Mouse (Mus musculus): ENCODE measurements around the gene Olfr1255. TPM values are rescaled to one million over a fixed set of nuclear protein-coding genes. Genes with fewer than 3 reads are reported as not detected.

Olfr1255 gene
- not detected in 2 replicates for total RNA-seq (2015)
- not detected in 2 replicates for total RNA-seq (2017)

DNA sequence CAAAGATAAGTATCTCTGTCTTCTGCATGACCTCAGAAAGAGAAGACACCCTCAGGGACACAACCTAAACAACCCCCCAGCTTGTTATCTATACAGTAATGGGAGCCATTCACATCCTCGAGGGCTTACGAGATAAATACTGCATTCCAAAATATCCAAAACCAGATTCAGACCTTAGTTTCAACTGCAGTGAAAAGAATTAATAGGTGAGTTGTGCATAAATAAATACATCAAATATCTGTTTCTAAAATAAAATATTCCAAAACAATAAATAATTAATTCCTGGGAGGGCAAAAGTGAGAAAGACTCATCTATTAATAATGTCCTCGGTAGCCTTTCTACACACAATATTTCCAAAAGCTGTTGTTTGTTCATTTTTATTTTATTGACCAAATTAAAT, at the start of gene Olfr1255:
Gene Olfr1255, plus strand, starts transcription at position 301 of the 400 bp plus-strand sequence.
- ATAC-seq (replicated peaks; ENCODE audit: poor library complexity), result no peak

DNA sequence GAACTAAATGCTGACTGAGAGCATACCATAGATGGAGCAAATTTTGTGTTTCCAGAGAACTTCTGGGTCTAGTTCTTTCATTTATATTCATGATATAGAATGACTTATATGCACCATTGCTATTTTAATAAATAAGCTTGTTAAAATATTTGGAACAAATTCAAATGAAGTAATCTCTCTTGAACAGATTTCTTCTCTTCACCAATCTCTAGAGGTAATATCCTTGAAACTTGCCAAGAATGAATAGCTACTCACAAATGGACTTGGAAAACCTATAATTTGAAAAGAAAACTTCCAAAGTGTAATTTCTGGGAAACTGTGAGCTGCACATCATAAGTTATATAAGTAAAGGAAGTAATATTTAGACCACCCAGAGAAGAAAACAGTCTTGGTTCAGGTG, 18.3 kb upstream of the Olfr1255 start, which contains the start of gene Olfr1254:
Gene Olfr1254, minus strand, starts transcription at position 101 of the 400 bp plus-strand sequence.
- no peak for ATAC-seq (replicated peaks; ENCODE audit: poor library complexity)

DNA sequence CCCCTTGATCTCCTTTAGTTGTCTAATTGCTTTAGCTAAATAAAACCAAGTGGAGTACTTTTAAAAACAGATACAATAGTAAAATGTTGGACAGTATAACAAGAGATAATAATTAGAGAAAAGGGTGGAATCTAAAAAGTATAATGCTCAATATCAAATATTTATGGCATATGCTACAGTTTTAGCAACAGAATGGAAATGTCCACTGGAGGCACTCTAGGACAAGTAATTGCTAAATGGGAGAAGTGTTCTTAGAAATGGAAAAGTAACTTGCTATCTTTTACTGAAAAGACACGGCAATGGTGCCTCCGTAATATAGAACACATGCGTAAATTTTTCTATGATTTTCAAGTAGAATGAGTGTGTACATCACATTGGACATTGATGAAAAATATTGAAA, 12.3 kb upstream of the Olfr1255 start:
- ATAC-seq (replicated peaks; ENCODE audit: poor library complexity), result no peak

DNA sequence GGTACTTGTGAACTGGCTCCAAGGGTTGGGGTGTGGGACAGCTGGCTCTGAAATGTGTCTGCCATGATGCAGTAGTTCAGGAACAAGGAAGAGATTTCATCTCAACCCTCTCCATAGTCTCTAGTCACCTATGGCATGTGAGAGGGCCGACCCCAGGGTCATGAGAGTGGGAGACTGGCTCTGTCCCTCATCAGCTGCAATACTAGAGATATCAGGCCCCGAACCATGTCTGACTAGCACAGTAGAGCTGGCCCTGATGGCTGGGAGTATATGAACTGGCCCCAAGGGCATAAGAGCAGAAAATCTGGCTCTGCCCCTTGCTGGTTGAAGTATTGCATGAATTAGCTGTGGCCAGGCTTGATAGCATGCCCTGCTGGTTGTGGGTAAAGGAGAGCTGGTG, 1.1 kb upstream of the Olfr1255 start:
- ATAC-seq (replicated peaks; ENCODE audit: poor library complexity), result no peak

DNA sequence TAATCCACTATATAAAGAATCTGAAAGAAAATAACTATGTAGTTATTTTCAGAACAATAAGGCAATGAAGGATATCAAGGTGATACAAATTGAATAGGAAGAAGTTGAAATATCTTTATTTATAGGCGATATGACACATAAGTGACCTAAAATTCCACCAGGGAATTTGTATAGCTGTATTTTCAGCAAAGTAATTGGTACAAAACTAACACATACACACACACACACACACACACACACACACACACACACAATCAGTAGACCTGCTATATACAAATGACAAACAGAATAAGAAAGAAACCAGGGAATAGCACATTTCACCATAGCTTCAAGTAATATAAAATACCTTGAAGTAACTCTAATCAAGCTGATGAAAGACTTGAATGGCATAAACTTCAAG, 8.4 kb downstream of the Olfr1255 start:
- no peak for ATAC-seq (replicated peaks; ENCODE audit: poor library complexity)

DNA sequence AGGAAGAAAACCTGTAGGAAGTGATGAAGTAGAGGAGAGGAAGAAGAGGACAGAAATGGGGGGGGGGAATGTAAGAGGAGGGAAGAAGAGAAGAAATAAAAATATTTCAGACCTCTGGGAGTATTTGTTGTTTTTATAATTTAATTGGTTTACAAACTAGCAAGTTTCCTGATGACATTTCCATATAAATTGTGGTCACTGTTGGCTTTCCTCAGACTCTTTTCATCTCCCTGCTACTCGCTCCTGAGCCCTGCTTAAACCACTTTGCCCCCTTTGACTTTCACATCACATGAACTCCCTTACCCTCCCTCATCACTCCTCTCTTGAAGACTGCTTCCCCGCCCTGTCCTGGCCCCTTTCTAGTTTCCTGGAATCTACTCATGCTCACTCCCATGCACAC, 29.6 kb downstream of the Olfr1255 start, which contains the start of gene Olfr1256:
Gene Olfr1256, minus strand, starts transcription at position 101 of the 400 bp plus-strand sequence.
- ATAC-seq (replicated peaks; ENCODE audit: poor library complexity), result no peak

DNA sequence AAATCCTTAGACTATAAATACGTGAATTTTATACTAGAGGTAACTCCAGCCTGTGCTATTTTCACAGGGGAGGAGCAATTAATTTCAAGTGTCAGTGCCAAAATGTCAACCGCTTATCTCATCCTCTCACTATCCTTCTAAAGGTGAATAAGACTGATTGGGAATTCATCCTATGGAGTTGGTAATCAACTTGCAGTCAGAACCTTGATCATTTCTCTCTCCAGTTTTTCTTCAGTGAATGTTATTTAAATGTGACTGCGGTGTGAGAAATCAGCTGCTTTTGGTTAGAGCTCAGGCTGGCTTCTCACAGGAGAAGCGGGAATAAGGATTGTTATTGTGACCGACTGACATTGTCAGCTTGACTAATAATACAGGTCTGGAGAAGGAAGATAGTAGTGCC, 36.3 kb downstream of the Olfr1255 start, which contains the start of gene Olfr48:
Gene Olfr48, minus strand, starts transcription at position 101 of the 400 bp plus-strand sequence.
- no peak for ATAC-seq (replicated peaks; ENCODE audit: poor library complexity)

DNA sequence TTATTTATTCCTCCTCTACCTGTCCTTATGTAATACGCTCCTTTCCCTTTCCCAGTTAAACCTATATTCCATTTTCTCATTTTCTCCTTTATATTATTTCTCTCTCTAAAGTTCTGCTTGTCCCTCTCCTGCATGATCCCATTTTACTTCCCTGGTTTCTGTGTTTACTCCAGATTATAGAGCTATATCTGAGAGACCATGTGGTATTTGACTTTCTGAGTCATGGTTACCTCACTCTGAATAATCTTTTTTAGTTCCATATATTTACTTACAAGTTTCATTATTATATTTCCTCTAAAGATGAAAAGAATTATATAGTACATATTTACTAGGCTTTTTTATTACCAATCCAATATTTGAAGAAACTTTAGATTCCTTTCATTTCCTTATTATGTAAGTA, 37.4 kb downstream of the Olfr1255 start:
- no peak for ATAC-seq (replicated peaks; ENCODE audit: poor library complexity)

Other genes starting within 250 kb of the Olfr1255 start
- gene Olfr1245, start 233.6 kb upstream of the Olfr1255 start, total RNA-seq (2015), result not detected in 2 replicates
- gene Olfr1245, start 233.6 kb upstream of the Olfr1255 start, total RNA-seq (2017), result not detected in 2 replicates
- gene Olfr1246, start 218.9 kb upstream of the Olfr1255 start, total RNA-seq (2015), result not detected in 2 replicates
- gene Olfr1246, start 218.9 kb upstream of the Olfr1255 start, total RNA-seq (2017), result not detected in 2 replicates
- not detected in 2 replicates for gene Olfr1247, start 197.9 kb upstream of the Olfr1255 start, total RNA-seq (2015)
- not detected in 2 replicates for gene Olfr1247, start 197.9 kb upstream of the Olfr1255 start, total RNA-seq (2017)
- gene Olfr1248, start 193.8 kb upstream of the Olfr1255 start, total RNA-seq (2015), result not detected in 2 replicates
- not detected in 2 replicates for gene Olfr1248, start 193.8 kb upstream of the Olfr1255 start, total RNA-seq (2017)
- not detected in 2 replicates for gene Olfr1249, start 177.1 kb upstream of the Olfr1255 start, total RNA-seq (2015)
- not detected in 2 replicates for gene Olfr1249, start 177.1 kb upstream of the Olfr1255 start, total RNA-seq (2017)
- gene Olfr1250, start 150.6 kb upstream of the Olfr1255 start, total RNA-seq (2015), result not detected in 2 replicates
- not detected in 2 replicates for gene Olfr1250, start 150.6 kb upstream of the Olfr1255 start, total RNA-seq (2017)
- gene Olfr1251, start 140.1 kb upstream of the Olfr1255 start, total RNA-seq (2015), result not detected in 2 replicates
- gene Olfr1251, start 140.1 kb upstream of the Olfr1255 start, total RNA-seq (2017), result not detected in 2 replicates
- gene Olfr1252, start 87.0 kb upstream of the Olfr1255 start, total RNA-seq (2015), result not detected in 2 replicates
- not detected in 2 replicates for gene Olfr1252, start 87.0 kb upstream of the Olfr1255 start, total RNA-seq (2017)
- not detected in 2 replicates for gene Olfr1253, start 55.0 kb upstream of the Olfr1255 start, total RNA-seq (2015)
- not detected in 2 replicates for gene Olfr1253, start 55.0 kb upstream of the Olfr1255 start, total RNA-seq (2017)
- gene Olfr1254, start 18.4 kb upstream of the Olfr1255 start, total RNA-seq (2015), result not detected in 2 replicates
- gene Olfr1254, start 18.4 kb upstream of the Olfr1255 start, total RNA-seq (2017), result not detected in 2 replicates
- not detected in 2 replicates for gene Olfr1256, start 29.5 kb downstream of the Olfr1255 start, total RNA-seq (2015)
- gene Olfr1256, start 29.5 kb downstream of the Olfr1255 start, total RNA-seq (2017), result not detected in 2 replicates
- not detected in 2 replicates for gene Olfr48, start 36.2 kb downstream of the Olfr1255 start, total RNA-seq (2015)
- not detected in 2 replicates for gene Olfr48, start 36.2 kb downstream of the Olfr1255 start, total RNA-seq (2017)
- gene Olfr1257, start 66.4 kb downstream of the Olfr1255 start, total RNA-seq (2015), result not detected in 2 replicates
- not detected in 2 replicates for gene Olfr1257, start 66.4 kb downstream of the Olfr1255 start, total RNA-seq (2017)
- gene Olfr1258, start 115.3 kb downstream of the Olfr1255 start, total RNA-seq (2015), result not detected in 2 replicates
- gene Olfr1258, start 115.3 kb downstream of the Olfr1255 start, total RNA-seq (2017), result not detected in 2 replicates
- not detected in 2 replicates for gene Olfr1259, start 136.6 kb downstream of the Olfr1255 start, total RNA-seq (2015)
- not detected in 2 replicates for gene Olfr1259, start 136.6 kb downstream of the Olfr1255 start, total RNA-seq (2017)
- gene Olfr1260, start 162.3 kb downstream of the Olfr1255 start, total RNA-seq (2015), result not detected in 2 replicates
- not detected in 2 replicates for gene Olfr1260, start 162.3 kb downstream of the Olfr1255 start, total RNA-seq (2017)
- not detected in 2 replicates for gene Olfr1261, start 179.2 kb downstream of the Olfr1255 start, total RNA-seq (2015)
- gene Olfr1261, start 179.2 kb downstream of the Olfr1255 start, total RNA-seq (2017), result not detected in 2 replicates
- not detected in 2 replicates for gene Olfr1262, start 188.1 kb downstream of the Olfr1255 start, total RNA-seq (2015)
- gene Olfr1262, start 188.1 kb downstream of the Olfr1255 start, total RNA-seq (2017), result not detected in 2 replicates
- gene Olfr1263, start 200.1 kb downstream of the Olfr1255 start, total RNA-seq (2015), result not detected in 2 replicates
- not detected in 2 replicates for gene Olfr1263, start 200.1 kb downstream of the Olfr1255 start, total RNA-seq (2017)
- not detected in 2 replicates for gene Olfr1264, start 213.5 kb downstream of the Olfr1255 start, total RNA-seq (2015)
- not detected in 2 replicates for gene Olfr1264, start 213.5 kb downstream of the Olfr1255 start, total RNA-seq (2017)
- not detected in 2 replicates for gene Olfr1265, start 223.3 kb downstream of the Olfr1255 start, total RNA-seq (2015)
- gene Olfr1265, start 223.3 kb downstream of the Olfr1255 start, total RNA-seq (2017), result not detected in 2 replicates